Mouse (Mus musculus) lung, postnatal 0 days (tissue): ENCODE measurements around the gene Fam104a.

Experiments used
- CTCF ChIP-seq: IDR thresholded peaks from 2 replicates; pipeline ENCODE4 v1.5.1; 2016; ENCODE audit warnings: antibody characterized with exemption, mild to moderate bottlenecking
- EP300 ChIP-seq: IDR thresholded peaks from 2 replicates; pipeline ENCODE4 v1.6.1; 2016; ENCODE audit warnings: antibody characterized with exemption, mild to moderate bottlenecking, control low read depth

- TF ChIP-seq CTCF (no peak), EP300 (no peak)
These were observed 63.0 kb downstream of the Fam104a start for GRCm38 (mm10) chr11:113621001-113621400.
